Mouse (Mus musculus): ENCODE results near the gene Zfp688. TPM values are rescaled to one million over a fixed set of nuclear protein-coding genes. Genes with fewer than 3 reads are reported as not detected.
"Not testable (repeated sequence)": the region's sequence is repeated elsewhere in the genome, so short reads cannot be mapped to it uniquely, and the experiment has no call there.

The Zfp688 gene
- polyA plus RNA-seq, 1 experiment from 2014 or later = 25.0 TPM

GRCm38 (mm10) chr7:127404101-127404500 is 17.8 kb downstream of the Zfp688 start:
- H3K27ac ChIP-seq; H3K9me3 ChIP-seq; H3K9ac ChIP-seq; H3K36me3 ChIP-seq; H3K4me3 ChIP-seq; H3K4me2 ChIP-seq (replicated peaks); H3K4me1 ChIP-seq; H3K27me3 ChIP-seq; ATAC-seq (ENCODE audit: insufficient number of reproducible peaks, insufficient read depth, low FRiP score, low TSS enrichment): not testable (repeated sequence)
- WGBS = 96% methylated on average over 6 of the region's 6 CpGs

GRCm38 (mm10) chr7:127402980-127403379 is 18.9 kb downstream of the Zfp688 start:
- Histone ChIP-seq H3K27me3 (no peaks in the 10 kb centered on the region), H3K9me3 (no peaks in the 10 kb centered on the region), H3K36me3 (peaks cover 4% of the 10 kb centered on the region), H3K4me2 (replicated peaks) (no peak overlapping the region), H3K4me1 (no peaks in the 10 kb centered on the region), H3K27ac (no peak overlapping the region), H3K9ac (no peak overlapping the region), H3K4me3 (no peak overlapping the region)
- ATAC-seq (ENCODE audit: insufficient number of reproducible peaks, insufficient read depth, low FRiP score, low TSS enrichment) = no peak
- WGBS = 53% methylated on average over 2 of the region's 2 CpGs

GRCm38 (mm10) chr7:127400355-127400754 is 21.5 kb downstream of the Zfp688 start:
- Histone ChIP-seq H3K4me1 (no peaks in the 10 kb centered on the region), H3K4me2 (replicated peaks) (no peak overlapping the region), H3K9me3 (no peaks in the 10 kb centered on the region), H3K4me3 (no peak overlapping the region), H3K27ac (no peak overlapping the region), H3K27me3 (no peaks in the 10 kb centered on the region), H3K36me3 (peaks cover 4% of the 10 kb centered on the region), H3K9ac (no peak overlapping the region)
- no peak for ATAC-seq (ENCODE audit: insufficient number of reproducible peaks, insufficient read depth, low FRiP score, low TSS enrichment)
- WGBS = 65% methylated on average over 3 of the region's 3 CpGs

- H3K4me3 ChIP-seq = peak overlapping the region; percentile 72
- H3K4me1 ChIP-seq = peaks cover 4% of the 10 kb centered on the region
- no peaks in the 10 kb centered on the region for H3K9me3 ChIP-seq
- 26% methylated on average over 7 of the region's 7 CpGs for WGBS
- H3K4me2 ChIP-seq (replicated peaks) = peak overlapping the region; percentile 85
- no peaks in the 10 kb centered on the region for H3K27me3 ChIP-seq
- H3K27ac ChIP-seq = peak overlapping the region; percentile 86; the same call in 1 of the 2 replicates
- peak overlapping the region; percentile 35 for H3K9ac ChIP-seq
- H3K36me3 ChIP-seq = peaks cover 11% of the 10 kb centered on the region
- ATAC-seq (ENCODE audit: insufficient number of reproducible peaks, insufficient read depth, low FRiP score, low TSS enrichment) = no peak
Measured at GRCm38 (mm10) chr7:127393944-127394333, 27.9 kb downstream of the Zfp688 start.

- Histone ChIP-seq H3K36me3 (peaks cover 11% of the 10 kb centered on the region), H3K4me1 (peaks cover 4% of the 10 kb centered on the region), H3K4me3 (peak within 1 kb of the TSS; percentile 72), H3K9me3 (no peaks in the 10 kb centered on the region), H3K27ac (peak within 1 kb of the TSS; percentile 86), H3K4me2 (replicated peaks) (peak within 1 kb of the TSS; percentile 85), H3K27me3 (no peaks in the 10 kb centered on the region), H3K9ac (peak within 1 kb of the TSS; percentile 76)
- ATAC-seq (ENCODE audit: insufficient number of reproducible peaks, insufficient read depth, low FRiP score, low TSS enrichment) = peak; percentile 81
- under 1% methylated on average over 45 of the region's 45 CpGs for WGBS
Measured at GRCm38 (mm10) chr7:127393157-127393943, 28.5 kb downstream of the Zfp688 start, which contains the start of gene E430018J23Rik. Gene E430018J23Rik (minus strand): TSS chr7:127393629.

- no peak for ATAC-seq (ENCODE audit: insufficient number of reproducible peaks, insufficient read depth, low FRiP score, low TSS enrichment)
- Histone ChIP-seq H3K27ac (no peak overlapping the region), H3K9ac (peak overlapping the region; percentile 76)
Measured at GRCm38 (mm10) chr7:127392251-127392824, 29.5 kb downstream of the Zfp688 start.

GRCm38 (mm10) chr7:127391538-127391937 is 30.3 kb downstream of the Zfp688 start:
- WGBS = 95% methylated on average over 16 of the region's 16 CpGs

More at GRCm38 (mm10) chr7:127392251-127392824, 29.5 kb downstream of the Zfp688 start:
- Histone ChIP-seq H3K4me2 (replicated peaks) (peak overlapping the region; percentile 85), H3K4me3 (peak overlapping the region; percentile 72), H3K27me3 (no peaks in the 10 kb centered on the region), H3K36me3 (peaks cover 11% of the 10 kb centered on the region), H3K4me1 (peaks cover 4% of the 10 kb centered on the region), H3K9me3 (no peaks in the 10 kb centered on the region)
- WGBS = 81% methylated on average over 8 of the region's 8 CpGs

GRCm38 (mm10) chr7:127390306-127390705 is 31.6 kb downstream of the Zfp688 start:
- Histone ChIP-seq H3K9ac (no peak overlapping the region), H3K27me3 (no peaks in the 10 kb centered on the region), H3K36me3 (peaks cover 15% of the 10 kb centered on the region), H3K9me3 (no peaks in the 10 kb centered on the region), H3K4me3 (no peak overlapping the region), H3K4me2 (replicated peaks) (no peak overlapping the region), H3K27ac (no peak overlapping the region), H3K4me1 (peaks cover 4% of the 10 kb centered on the region)
- 77% methylated on average over 7 of the region's 7 CpGs for WGBS
- no peak for ATAC-seq (ENCODE audit: insufficient number of reproducible peaks, insufficient read depth, low FRiP score, low TSS enrichment)

More at GRCm38 (mm10) chr7:127391538-127391937, 30.3 kb downstream of the Zfp688 start:
- Histone ChIP-seq H3K4me1 (peaks cover 4% of the 10 kb centered on the region), H3K36me3 (peaks cover 11% of the 10 kb centered on the region), H3K27ac (no peak overlapping the region), H3K9me3 (no peaks in the 10 kb centered on the region), H3K4me3 (no peak overlapping the region), H3K4me2 (replicated peaks) (no peak overlapping the region), H3K27me3 (no peaks in the 10 kb centered on the region), H3K9ac (no peak overlapping the region)
- ATAC-seq (ENCODE audit: insufficient number of reproducible peaks, insufficient read depth, low FRiP score, low TSS enrichment) = no peak

GRCm38 (mm10) chr7:127388201-127388600 is 33.7 kb downstream of the Zfp688 start:
- H3K9me3 ChIP-seq; H3K9ac ChIP-seq; H3K27me3 ChIP-seq; H3K4me3 ChIP-seq; H3K4me1 ChIP-seq; H3K4me2 ChIP-seq (replicated peaks); ATAC-seq (ENCODE audit: insufficient number of reproducible peaks, insufficient read depth, low FRiP score, low TSS enrichment); H3K27ac ChIP-seq: not testable (repeated sequence)
- peaks cover 27% of the 10 kb centered on the region for H3K36me3 ChIP-seq

GRCm38 (mm10) chr7:127386641-127387392 is 35.1 kb downstream of the Zfp688 start, which contains the start of gene 9130019O22Rik:
Gene 9130019O22Rik (minus strand): TSS chr7:127387166.
- Histone ChIP-seq H3K9me3 (peaks cover 8% of the 10 kb centered on the region; the same call in 1 of the 2 replicates), H3K27ac (no peak within 1 kb of the TSS), H3K4me2 (replicated peaks) (peak within 1 kb of the TSS; percentile 65), H3K27me3 (no peaks in the 10 kb centered on the region), H3K36me3 (peaks cover 32% of the 10 kb centered on the region), H3K4me3 (peak within 1 kb of the TSS; percentile 48), H3K4me1 (no peaks in the 10 kb centered on the region), H3K9ac (peak within 1 kb of the TSS; percentile 52)
- ATAC-seq (ENCODE audit: insufficient number of reproducible peaks, insufficient read depth, low FRiP score, low TSS enrichment) = peak; percentile 70
- WGBS = 17% methylated on average over 38 of the region's 38 CpGs

GRCm38 (mm10) chr7:127385560-127385959 is 36.3 kb downstream of the Zfp688 start:
- not testable (repeated sequence) for H3K27me3 ChIP-seq; H3K9me3 ChIP-seq; ATAC-seq (ENCODE audit: insufficient number of reproducible peaks, insufficient read depth, low FRiP score, low TSS enrichment); H3K9ac ChIP-seq; H3K27ac ChIP-seq; H3K4me1 ChIP-seq; H3K4me2 ChIP-seq (replicated peaks); H3K4me3 ChIP-seq
- 93% methylated on average over 4 of the region's 4 CpGs for WGBS
- H3K36me3 ChIP-seq = peaks cover 24% of the 10 kb centered on the region

Data from embryonic facial prominence, embryonic 12.5 days (tissue).